Mouse (Mus musculus) heart, adult 2 months (tissue): ENCODE data around the gene Ttc39b.

Source experiments
- CTCF ChIP-seq: fragments of 200-600 bp; IDR thresholded peaks from 2 replicates; pipeline ENCODE4 v1.8.1; 2022; ENCODE audit warnings: antibody characterized with exemption, mild to moderate bottlenecking, moderate library complexity
- POLR2A ChIP-seq: fragments of 200-500 bp; IDR thresholded peaks from 2 replicates; pipeline ENCODE4 v1.6.1; 2011; ENCODE audit warnings: mild to moderate bottlenecking, low read depth, low read length, control low read depth; ENCODE audit not compliant: insufficient read depth

DNA sequence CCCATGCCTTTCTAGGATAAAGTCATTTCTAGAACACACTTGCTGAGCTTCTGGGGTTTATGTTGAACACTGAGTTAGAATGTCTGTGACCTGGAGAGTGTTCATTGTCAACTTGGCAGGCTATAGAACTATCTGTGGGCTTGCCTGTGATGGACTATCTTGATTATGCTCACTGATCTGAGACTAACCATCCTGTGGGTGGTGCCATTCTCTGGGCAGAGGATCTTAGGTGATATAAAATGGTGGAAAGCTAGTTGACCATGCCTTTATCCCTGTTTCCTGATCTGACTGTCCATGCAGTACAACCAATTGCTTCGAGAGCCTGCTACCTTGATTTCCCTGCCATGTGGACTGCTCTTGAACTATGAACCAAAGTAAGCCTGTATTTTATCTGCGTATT is 146.6 kb downstream of the Ttc39b start:
- TF ChIP-seq CTCF: no peak
- no peak for TF ChIP-seq POLR2A
